Mouse (Mus musculus): ENCODE data around the gene Atxn2. TPM values are rescaled to one million over a fixed set of nuclear protein-coding genes. Genes with fewer than 3 reads are reported as not detected.

The Atxn2 gene
- polyA plus RNA-seq, 1 experiment: 60.6 TPM

DNA sequence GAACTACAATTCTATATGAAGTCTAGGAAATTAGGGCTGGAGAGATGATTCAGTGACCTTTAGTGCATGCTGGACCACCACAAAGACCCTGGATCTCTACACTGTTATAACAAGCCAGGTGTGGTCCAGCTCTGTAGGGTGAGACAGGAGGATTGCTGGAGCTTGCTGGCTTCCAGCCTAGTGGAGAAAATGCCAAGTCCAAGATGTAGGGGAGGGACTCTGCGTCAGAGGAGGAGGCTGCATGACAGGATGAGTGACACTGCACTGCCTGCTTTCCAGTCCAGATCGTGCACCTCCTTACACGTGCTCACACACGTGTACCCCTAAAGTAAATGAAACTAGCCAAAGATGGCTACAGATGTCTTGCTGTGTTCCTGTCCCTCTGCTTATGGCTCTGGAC, 48.8 kb downstream of the Atxn2 start:
- 85% methylated on average over 4 of the region's 4 CpGs for whole genome bisulfite sequencing
- no peak for TF ChIP-seq POLR2A (IDR thresholded peaks at IDR 0.05; ENCODE audit: borderline replicate concordance, control insufficient read depth, low read depth, low read length)
- no peak for TF ChIP-seq CTCF (IDR thresholded peaks at IDR 0.05; ENCODE audit: control insufficient read depth, insufficient read depth, low read length)

DNA sequence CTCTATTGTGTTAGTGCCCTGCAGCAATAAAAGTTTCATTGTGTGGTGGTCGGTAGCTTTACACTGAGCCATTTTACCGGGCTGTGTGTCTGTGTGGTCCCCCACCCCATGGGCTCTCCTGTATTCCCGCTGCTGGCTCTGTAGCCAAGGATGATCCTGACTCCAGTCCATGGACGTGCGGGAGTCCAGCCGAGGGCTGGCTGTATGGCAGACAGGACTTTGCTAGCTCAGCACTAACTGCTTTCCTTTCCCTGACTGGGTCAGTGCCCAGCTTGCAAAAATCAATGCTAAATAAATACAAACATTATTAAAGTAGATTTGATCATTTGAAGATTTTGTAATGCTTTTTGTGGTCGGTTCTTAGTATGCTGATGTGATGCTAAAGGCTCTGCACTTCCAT, 50.3 kb downstream of the Atxn2 start:
- WGBS: 92% methylated on average over 7 of the region's 7 CpGs
- Histone ChIP-seq H3K27ac (ENCODE audit: control insufficient read depth, insufficient read depth, low read depth, low read length, poor library complexity) (no peak overlapping the region), H3K4me1 (ENCODE audit: control insufficient read depth, insufficient read depth, low read length) (no peaks in the 10 kb centered on the region), H3K4me3 (replicated peaks; ENCODE audit: control insufficient read depth, low read depth, low read length) (no peak overlapping the region)
- no peak for TF ChIP-seq CTCF (IDR thresholded peaks at IDR 0.05; ENCODE audit: control insufficient read depth, insufficient read depth, low read length)

More for the DNA sequence above, 48.8 kb downstream of the Atxn2 start:
- Histone ChIP-seq H3K27ac (ENCODE audit: control insufficient read depth, insufficient read depth, low read depth, low read length, poor library complexity) (no peak overlapping the region), H3K4me1 (ENCODE audit: control insufficient read depth, insufficient read depth, low read length) (no peaks in the 10 kb centered on the region), H3K4me3 (replicated peaks; ENCODE audit: control insufficient read depth, low read depth, low read length) (no peak overlapping the region)

DNA sequence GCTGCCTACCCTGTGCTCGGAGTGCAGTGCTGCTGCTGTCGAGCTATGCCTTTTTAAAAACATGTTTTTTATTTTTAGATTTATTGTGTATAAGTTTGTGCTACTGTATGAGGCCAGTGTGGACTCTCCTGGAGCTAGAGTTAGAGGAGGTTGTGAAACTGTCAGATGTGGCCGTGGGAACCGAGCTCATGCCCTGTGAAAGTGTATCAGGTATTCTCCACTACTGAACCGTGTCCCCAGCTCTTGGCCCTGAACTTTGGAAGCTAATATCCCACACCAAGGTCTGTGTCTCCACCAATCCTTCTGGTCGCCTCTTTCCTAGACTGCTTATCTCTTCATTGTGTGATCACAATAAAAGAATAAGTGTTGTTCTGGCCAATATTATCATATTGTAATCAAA, 51.8 kb downstream of the Atxn2 start:
- Histone ChIP-seq H3K27ac (ENCODE audit: control insufficient read depth, insufficient read depth, low read depth, low read length, poor library complexity) (no peak overlapping the region), H3K4me1 (ENCODE audit: control insufficient read depth, insufficient read depth, low read length) (no peaks in the 10 kb centered on the region), H3K4me3 (replicated peaks; ENCODE audit: control insufficient read depth, low read depth, low read length) (no peak overlapping the region)
- 82% methylated on average over 6 of the region's 6 CpGs for WGBS
- TF ChIP-seq POLR2A (IDR thresholded peaks at IDR 0.05; ENCODE audit: borderline replicate concordance, control insufficient read depth, low read depth, low read length) (no peak), CTCF (IDR thresholded peaks at IDR 0.05; ENCODE audit: control insufficient read depth, insufficient read depth, low read length) (no peak)

DNA sequence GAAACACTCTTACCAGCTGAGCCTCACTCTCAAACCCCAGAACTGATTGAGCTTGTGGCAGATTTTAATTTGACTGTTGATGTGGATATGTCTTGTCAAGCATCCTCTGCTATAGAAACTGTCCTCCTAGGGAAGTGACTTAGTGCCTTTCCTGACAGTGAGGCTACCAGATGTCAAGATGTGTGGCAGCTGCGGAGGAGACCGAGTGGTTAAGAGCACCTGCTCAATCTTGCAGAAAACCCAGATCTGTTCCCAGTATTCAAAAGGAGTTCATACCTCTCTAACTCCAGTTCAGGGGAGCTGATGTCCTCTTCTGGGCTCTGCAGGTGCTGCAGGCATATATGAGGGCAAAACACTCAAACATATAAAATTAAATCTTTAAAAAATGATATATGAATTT, 53.9 kb downstream of the Atxn2 start:
- WGBS: 83% methylated on average over 2 of the region's 2 CpGs
- Histone ChIP-seq H3K4me1 (ENCODE audit: control insufficient read depth, insufficient read depth, low read length) (no peaks in the 10 kb centered on the region), H3K4me3 (replicated peaks; ENCODE audit: control insufficient read depth, low read depth, low read length) (no peak overlapping the region), H3K27ac (ENCODE audit: control insufficient read depth, insufficient read depth, low read depth, low read length, poor library complexity) (no peak overlapping the region)
- TF ChIP-seq POLR2A (IDR thresholded peaks at IDR 0.05; ENCODE audit: borderline replicate concordance, control insufficient read depth, low read depth, low read length): no peak
- no peak for TF ChIP-seq CTCF (IDR thresholded peaks at IDR 0.05; ENCODE audit: control insufficient read depth, insufficient read depth, low read length)

DNA sequence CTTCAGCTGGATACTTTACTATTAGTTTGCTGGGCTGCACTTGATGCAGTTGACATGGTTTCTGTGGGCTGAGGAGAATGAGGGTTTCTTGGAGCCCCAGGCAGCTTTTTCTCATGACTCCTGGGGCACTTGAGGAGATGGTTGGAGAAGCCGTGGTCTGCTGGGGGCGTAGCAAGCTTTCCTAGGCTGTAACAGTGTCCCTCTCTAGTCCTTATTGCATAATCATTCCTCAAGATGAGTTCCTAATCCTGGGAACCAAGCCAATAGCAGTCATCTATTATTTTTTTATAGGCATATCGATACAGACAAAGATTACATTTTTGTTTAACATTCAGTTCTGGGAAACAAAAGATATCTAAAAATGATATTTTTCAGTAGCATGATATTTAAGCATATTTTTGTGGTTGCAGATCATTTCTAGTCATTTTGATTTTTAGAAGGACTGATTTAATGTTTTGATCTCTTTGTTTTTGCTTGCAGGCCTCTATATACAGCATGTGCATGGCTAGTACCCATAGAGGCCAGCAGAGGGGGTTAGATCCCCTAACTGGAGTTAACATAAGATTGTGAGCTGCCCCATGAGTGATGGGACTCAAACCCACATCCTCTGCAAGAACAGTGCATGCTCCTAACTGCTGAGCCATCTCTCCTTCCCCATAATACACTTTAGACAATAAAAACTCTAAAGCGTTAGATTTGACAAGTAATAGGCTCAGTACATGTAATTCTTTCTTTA, 55.1 kb downstream of the Atxn2 start:
- H3K4me3 ChIP-seq (replicated peaks; ENCODE audit: control insufficient read depth, low read depth, low read length): no peak overlapping the region

DNA sequence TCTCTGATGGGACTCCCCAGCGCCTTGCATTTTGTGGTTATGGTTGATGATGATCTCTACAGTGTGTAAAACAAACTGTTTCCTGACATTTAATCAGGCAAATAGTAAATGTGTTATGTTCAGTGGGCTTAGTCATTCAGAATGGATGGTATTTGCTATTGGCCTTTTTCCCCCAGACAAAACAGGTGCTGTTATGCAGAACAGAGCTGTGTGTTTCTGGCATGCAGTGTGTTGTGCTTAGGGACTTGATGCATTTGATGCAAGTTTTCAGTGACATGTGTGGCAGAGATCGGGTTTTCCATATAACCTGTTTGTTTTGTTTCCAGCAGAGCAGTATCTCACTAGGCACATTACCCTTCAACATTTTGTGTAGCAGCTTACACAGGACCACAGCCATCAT, 56.4 kb downstream of the Atxn2 start:
- 75% methylated on average over 2 of the region's 2 CpGs for WGBS
- H3K4me3 ChIP-seq (replicated peaks; ENCODE audit: control insufficient read depth, low read depth, low read length): no peak overlapping the region
- H3K27ac ChIP-seq (ENCODE audit: control insufficient read depth, insufficient read depth, low read depth, low read length, poor library complexity): no peak overlapping the region
- TF ChIP-seq POLR2A (IDR thresholded peaks at IDR 0.05; ENCODE audit: borderline replicate concordance, control insufficient read depth, low read depth, low read length) (no peak), CTCF (IDR thresholded peaks at IDR 0.05; ENCODE audit: control insufficient read depth, insufficient read depth, low read length) (no peak)
- H3K4me1 ChIP-seq (ENCODE audit: control insufficient read depth, insufficient read depth, low read length): no peaks in the 10 kb centered on the region

More for the DNA sequence above, 55.1 kb downstream of the Atxn2 start:
- TF ChIP-seq POLR2A (IDR thresholded peaks at IDR 0.05; ENCODE audit: borderline replicate concordance, control insufficient read depth, low read depth, low read length): no peak
- no peak for TF ChIP-seq CTCF (IDR thresholded peaks at IDR 0.05; ENCODE audit: control insufficient read depth, insufficient read depth, low read length)
- Histone ChIP-seq H3K4me1 (ENCODE audit: control insufficient read depth, insufficient read depth, low read length) (no peaks in the 10 kb centered on the region), H3K27ac (ENCODE audit: control insufficient read depth, insufficient read depth, low read depth, low read length, poor library complexity) (no peak overlapping the region)
- WGBS: 82% methylated on average over 4 of the region's 4 CpGs

DNA sequence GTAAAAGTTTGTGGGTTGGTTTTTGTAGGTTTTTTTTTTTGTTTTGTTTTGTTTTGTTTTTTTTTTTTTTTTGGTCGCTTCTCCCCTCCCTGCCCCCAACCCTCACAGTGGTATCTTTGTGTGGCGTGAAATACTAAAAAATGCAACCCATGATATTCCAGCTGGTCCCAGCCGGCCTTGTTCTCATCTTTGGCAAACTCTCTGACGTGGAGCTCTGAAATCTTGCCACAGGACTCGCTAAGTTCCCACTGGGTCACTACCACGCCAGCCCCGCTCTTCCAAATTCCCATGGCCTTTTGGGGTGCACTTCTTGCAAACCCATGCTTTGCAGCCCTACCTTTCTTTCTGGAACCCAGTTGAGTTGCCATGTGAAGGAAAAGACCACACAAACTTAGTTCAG, 58.7 kb downstream of the Atxn2 start:
- Histone ChIP-seq H3K4me1 (ENCODE audit: control insufficient read depth, insufficient read depth, low read length) (no peaks in the 10 kb centered on the region), H3K4me3 (replicated peaks; ENCODE audit: control insufficient read depth, low read depth, low read length) (no peak overlapping the region), H3K27ac (ENCODE audit: control insufficient read depth, insufficient read depth, low read depth, low read length, poor library complexity) (no peak overlapping the region)
- TF ChIP-seq CTCF (IDR thresholded peaks at IDR 0.05; ENCODE audit: control insufficient read depth, insufficient read depth, low read length): no peak
- TF ChIP-seq POLR2A (IDR thresholded peaks at IDR 0.05; ENCODE audit: borderline replicate concordance, control insufficient read depth, low read depth, low read length): no peak
- 89% methylated on average over 7 of the region's 7 CpGs for WGBS

DNA sequence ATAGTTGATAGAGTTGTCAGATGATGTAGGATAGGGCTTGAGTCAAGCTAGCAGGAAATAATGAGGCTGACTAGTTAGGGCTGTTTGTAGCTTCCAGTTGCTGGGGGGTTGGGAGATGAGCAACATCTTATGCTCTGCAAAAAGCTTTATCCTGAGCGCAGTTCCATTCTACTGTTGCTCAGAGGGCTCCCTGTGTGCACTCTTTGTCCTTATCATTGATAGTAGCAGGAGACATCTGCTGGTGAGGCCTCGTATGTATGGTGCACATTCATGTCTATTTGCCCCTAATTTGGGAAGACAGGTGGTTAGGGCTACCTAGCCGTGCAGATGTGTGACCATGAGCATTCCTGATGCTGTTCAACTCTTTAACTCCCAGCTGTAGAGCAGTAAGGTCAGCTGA, 60.5 kb downstream of the Atxn2 start:
- TF ChIP-seq CTCF (IDR thresholded peaks at IDR 0.05; ENCODE audit: control insufficient read depth, insufficient read depth, low read length): no peak
- Histone ChIP-seq H3K27ac (ENCODE audit: control insufficient read depth, insufficient read depth, low read depth, low read length, poor library complexity) (no peak overlapping the region), H3K4me1 (ENCODE audit: control insufficient read depth, insufficient read depth, low read length) (no peaks in the 10 kb centered on the region), H3K4me3 (replicated peaks; ENCODE audit: control insufficient read depth, low read depth, low read length) (no peak overlapping the region)
- WGBS: 70% methylated on average over 3 of the region's 3 CpGs
